Mouse (Mus musculus) MEL (cell line): ENCODE measurements around the gene Pus3. TPM values are rescaled to one million over a fixed set of nuclear protein-coding genes. Genes with fewer than 3 reads are reported as not detected.

Source experiments
- DNase-seq: peaks from one replicate; pipeline ENCODE4 v3.0.0; 2011; ENCODE audit warnings: low read depth, low spot score
- H3K27ac ChIP-seq: 2 replicates; pipeline ENCODE4 v1.5.1; 2012; ENCODE audit warnings: low read depth, mild to moderate bottlenecking, control low read depth, low read length, moderate library complexity; ENCODE audit not compliant: control insufficient read depth
- H3K27me3 ChIP-seq, 2 experiments: fragments of 150-350 bp in 1 of 2; sonication (generic) in 1 of 2; 2 replicates each; pipeline ENCODE4 v1.6.1; 2012; ENCODE audit warnings: low read length in 2 of 2, mild to moderate bottlenecking in 2 of 2, improper control_type of control experiment in 1 of 2, moderate library complexity in 1 of 2; ENCODE audit not compliant: insufficient read depth in 2 of 2, control insufficient read depth in 1 of 2
- H3K36me3 ChIP-seq, 2 experiments: 2 replicates each; pipeline ENCODE4 v1.6.1; 2012 to 2014; ENCODE audit warnings: low read length in 2 of 2, improper control_type of control experiment in 1 of 2, inconsistent platforms in 1 of 2, mild to moderate bottlenecking in 1 of 2; ENCODE audit not compliant: insufficient read depth in 2 of 2, control insufficient read depth in 1 of 2
- H3K4me1 ChIP-seq, 2 experiments: fragments of 150-350 bp in 1 of 2; sonication (generic) in 1 of 2; 2 replicates each; pipeline ENCODE4 v1.6.1; 2012; ENCODE audit warnings: low read length in 2 of 2, improper control_type of control experiment in 1 of 2, mild to moderate bottlenecking in 1 of 2; ENCODE audit not compliant: insufficient read depth in 2 of 2, control insufficient read depth in 1 of 2
- H3K4me3 ChIP-seq, 2 experiments: fragments of 150-350 bp in 1 of 2; sonication (generic) in 1 of 2; 2 replicates each; pipeline ENCODE4 v1.5.1; 2012; ENCODE audit warnings: low read depth in 2 of 2, low read length in 2 of 2, mild to moderate bottlenecking in 2 of 2, moderate library complexity in 2 of 2, control low read depth in 1 of 2, improper control_type of control experiment in 1 of 2; ENCODE audit not compliant: control insufficient read depth in 1 of 2, insufficient read depth in 1 of 2
- H3K79me2 ChIP-seq: 2 replicates; pipeline ENCODE4 v1.6.1; 2012; ENCODE audit warnings: mild to moderate bottlenecking, low read length, moderate library complexity; ENCODE audit not compliant: control insufficient read depth, poor library complexity, insufficient read depth
- H3K9ac ChIP-seq: 2 replicates; pipeline ENCODE4 v1.6.1; 2012; ENCODE audit warnings: low read depth, mild to moderate bottlenecking, control low read depth, low read length, moderate library complexity; ENCODE audit not compliant: control insufficient read depth, poor library complexity, severe bottlenecking
- H3K9me3 ChIP-seq: fragments of 150-350 bp; sonication (generic); replicated peaks from 2 replicates; pipeline ENCODE4 v1.6.1; 2012; ENCODE audit warnings: mild to moderate bottlenecking, low read length, improper control_type of control experiment, moderate library complexity; ENCODE audit not compliant: insufficient read depth
- BHLHE40 ChIP-seq: IDR thresholded peaks from 2 replicates; pipeline ENCODE4 v1.6.1; 2012; ENCODE audit warnings: low read depth, mild to moderate bottlenecking, inconsistent platforms, low read length, improper control_type of control experiment, borderline replicate concordance
- CTCF ChIP-seq, 3 experiments: IDR thresholded peaks in 2 of 3; conservative IDR thresholded peaks in 1 of 3; 2 replicates each; pipeline ENCODE4 v1.5.1; 2011 to 2012; ENCODE audit warnings: low read length in 3 of 3, low read depth in 2 of 3, mild to moderate bottlenecking in 2 of 3, improper control_type of control experiment in 1 of 3, inconsistent platforms in 1 of 3, mixed read lengths in 1 of 3, moderate library complexity in 1 of 3; ENCODE audit not compliant: control insufficient read depth in 1 of 3, insufficient read depth in 1 of 3, poor library complexity in 1 of 3, severe bottlenecking in 1 of 3
- EP300 ChIP-seq, 2 experiments: IDR thresholded peaks; 2 replicates each; pipeline ENCODE4 v1.6.1; 2011; ENCODE audit warnings: improper control_type of control experiment in 2 of 2, low read length in 2 of 2, low read depth in 1 of 2, mild to moderate bottlenecking in 1 of 2
- ETS1 ChIP-seq: IDR thresholded peaks from 2 replicates; pipeline ENCODE4 v1.6.1; 2012; ENCODE audit warnings: low read depth, mild to moderate bottlenecking, inconsistent platforms, low read length, improper control_type of control experiment, moderate library complexity
- GABPA ChIP-seq: IDR thresholded peaks from 2 replicates; pipeline ENCODE4 v1.6.1; 2012; ENCODE audit warnings: low read depth, mild to moderate bottlenecking, inconsistent platforms, low read length, improper control_type of control experiment, moderate library complexity
- HCFC1 ChIP-seq: IDR thresholded peaks from 2 replicates; pipeline ENCODE4 v1.6.1; 2012; ENCODE audit warnings: low read depth, mild to moderate bottlenecking, inconsistent platforms, low read length, improper control_type of control experiment, moderate library complexity
- JUND ChIP-seq: IDR thresholded peaks from 2 replicates; pipeline ENCODE4 v1.6.1; 2011; ENCODE audit warnings: low read depth, mild to moderate bottlenecking, improper control_type of control experiment, low read length
- MAX ChIP-seq: IDR thresholded peaks from 2 replicates; pipeline ENCODE4 v1.6.1; 2011; ENCODE audit warnings: low read length, improper control_type of control experiment
- MXI1 ChIP-seq: IDR thresholded peaks from 2 replicates; pipeline ENCODE4 v1.6.1; 2011; ENCODE audit warnings: mild to moderate bottlenecking, low read depth, low read length, improper control_type of control experiment
- MYB ChIP-seq: IDR thresholded peaks from 2 replicates; pipeline ENCODE4 v1.6.1; 2011; ENCODE audit warnings: mild to moderate bottlenecking, low read depth, low read length, improper control_type of control experiment
- MYC ChIP-seq: IDR thresholded peaks from 2 replicates; pipeline ENCODE4 v1.6.1; 2011; ENCODE audit warnings: low read depth, mild to moderate bottlenecking, low read length, improper control_type of control experiment, moderate library complexity
- NELFE ChIP-seq: IDR thresholded peaks from 2 replicates; pipeline ENCODE4 v1.6.1; 2011; ENCODE audit warnings: low read depth, low read length, improper control_type of control experiment
- NRF1 ChIP-seq: IDR thresholded peaks from 2 replicates; pipeline ENCODE4 v1.6.1; 2014; ENCODE audit warnings: low read depth, mild to moderate bottlenecking, inconsistent platforms, low read length, improper control_type of control experiment, moderate library complexity; ENCODE audit not compliant: poor library complexity, insufficient read depth, severe bottlenecking
- POLR2A ChIP-seq, 2 experiments: IDR thresholded peaks; 2 replicates each; pipeline ENCODE4 v1.6.1; 2011 to 2012; ENCODE audit warnings: low read length in 2 of 2, mild to moderate bottlenecking in 2 of 2, control low read depth in 1 of 2, improper control_type of control experiment in 1 of 2, low read depth in 1 of 2, moderate library complexity in 1 of 2; ENCODE audit not compliant: control insufficient read depth in 1 of 2, insufficient read depth in 1 of 2, poor library complexity in 1 of 2
- POLR2AphosphoS2 ChIP-seq: IDR thresholded peaks from 2 replicates; pipeline ENCODE4 v1.6.1; 2011; ENCODE audit warnings: low read length, improper control_type of control experiment
- POLR2AphosphoS5 ChIP-seq: IDR thresholded peaks from 2 replicates; pipeline ENCODE4 v1.6.1; 2012; ENCODE audit warnings: low read depth, borderline replicate concordance, mild to moderate bottlenecking, inconsistent platforms, low read length, moderate library complexity, mixed read lengths
- RAD21 ChIP-seq: IDR thresholded peaks from 2 replicates; pipeline ENCODE4 v1.6.1; 2011; ENCODE audit warnings: mild to moderate bottlenecking, low read depth, low read length, improper control_type of control experiment
- RCOR1 ChIP-seq: IDR thresholded peaks from 2 replicates; pipeline ENCODE4 v1.6.1; 2012; ENCODE audit warnings: low read depth, mild to moderate bottlenecking, inconsistent platforms, low read length, improper control_type of control experiment
- SIN3A ChIP-seq: IDR thresholded peaks from 2 replicates; pipeline ENCODE4 v1.6.1; 2012; ENCODE audit warnings: low read length, improper control_type of control experiment, inconsistent platforms
- USF1 ChIP-seq: IDR thresholded peaks from 2 replicates; pipeline ENCODE4 v1.6.1; 2014; ENCODE audit warnings: low read depth, mild to moderate bottlenecking, inconsistent platforms, low read length, improper control_type of control experiment, moderate library complexity
- ZNF384 ChIP-seq: IDR thresholded peaks from 2 replicates; pipeline ENCODE4 v1.6.1; 2012; ENCODE audit warnings: low read depth, mild to moderate bottlenecking, inconsistent platforms, low read length, improper control_type of control experiment
- polyA plus RNA-seq, 2 experiments: library from polyadenylated mRNA; stranded (reverse) in 1 of 2; unstranded in 1 of 2; fragments of >175 nt in 1 of 2; fragments of >200 nt in 1 of 2; gene quantifications; 2 replicates each; pipeline versions ENCODE4 v1.2.1 to v1.2.4; 2012; ENCODE audit warnings: low replicate concordance in 2 of 2, low read depth in 1 of 2; ENCODE audit not compliant: insufficient read length in 2 of 2, insufficient read depth in 1 of 2, missing spikeins in 1 of 2
- total RNA-seq: library from RNA; depleted of rRNA; stranded (reverse); fragments of 300-350 nt; gene quantifications from 2 replicates; pipeline ENCODE4 v1.2.3, GENCODE M21; 2012; rRNA removed

Gene Pus3
- total RNA-seq (20.0 and 23.8 TPM in 2 replicates), polyA plus RNA-seq (10 to 100 TPM in 1 of 2 experiments, not detected in 1; 15.8 TPM)

DNA sequence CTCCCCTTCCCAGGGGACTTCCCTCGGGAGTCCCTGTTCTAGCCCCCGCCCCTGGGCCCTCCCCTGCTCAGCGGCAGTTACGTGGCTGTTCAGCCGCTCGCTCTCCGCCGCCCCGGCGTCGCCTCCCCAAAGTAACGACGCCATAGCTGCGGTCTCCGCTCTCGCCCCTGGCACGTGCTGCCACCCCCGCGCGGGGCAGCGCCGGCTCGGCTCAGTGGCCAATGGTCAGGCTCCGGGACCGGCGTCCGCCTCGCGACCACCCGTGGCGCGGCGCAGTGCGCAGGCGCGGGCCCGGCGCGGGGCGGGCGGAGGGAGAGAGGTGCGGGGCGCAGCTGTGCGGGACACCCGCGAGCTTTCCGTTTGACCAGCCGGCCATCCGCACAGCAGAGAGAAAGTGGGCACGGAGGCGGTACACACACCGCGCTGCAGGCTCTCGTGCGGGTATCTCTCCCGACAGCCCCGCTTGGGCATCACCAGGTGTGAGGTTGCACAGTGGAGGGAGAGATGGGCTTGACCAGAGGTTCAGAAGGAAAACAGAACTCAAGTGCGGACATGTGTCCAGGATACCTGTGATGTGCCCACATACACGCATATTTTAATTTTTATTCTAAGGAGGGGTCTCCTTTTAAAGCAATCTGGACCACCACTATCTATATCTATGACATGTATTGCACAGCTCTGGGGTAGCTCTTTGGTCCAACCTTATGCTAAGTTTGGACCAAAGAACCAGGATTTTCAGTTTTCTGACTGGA, at the start of gene Pus3, which contains the start of gene Ddx25:
Gene Pus3, plus strand, starts transcription at position 339 of the 752 bp plus-strand sequence.
Gene Ddx25, minus strand, starts transcription at position 272 of the 752 bp plus-strand sequence.
- peaks cover 20% of the 10 kb centered on the region for H3K79me2 ChIP-seq
- H3K4me3 ChIP-seq: peak within 1 kb of the TSS; percentile 64 to 92
- H3K9ac ChIP-seq: peak within 1 kb of the TSS; percentile 64
- TF ChIP-seq MXI1 (no peak), ZNF384 (no peak), RCOR1 (no peak), CTCF (IDR thresholded peaks at IDR 0.05 in 2 of 3, conservative IDR thresholded peaks at IDR 0.05 in 1 of 3; ENCODE audit: control insufficient read depth in 1 of 3, insufficient read depth in 1 of 3, low read depth in 2 of 3, low read length in 3 of 3, poor library complexity in 1 of 3, severe bottlenecking in 1 of 3) (no peak), NELFE (no peak), POLR2A (IDR thresholded peaks at IDR 0.05; ENCODE audit: control insufficient read depth in 1 of 2, insufficient read depth in 1 of 2, low read depth in 1 of 2, low read length in 2 of 2, poor library complexity in 1 of 2) (no peak), GABPA (no peak), MAX (no peak), MYB (no peak), ETS1 (no peak)
- TF ChIP-seq, all 39 proteins: peak for 0
- DNase-seq: no peak
- Histone ChIP-seq H3K9me3 (no peaks in the 10 kb centered on the region), H3K27me3 (peaks cover 0 to 11% of the 10 kb centered on the region in 2 experiments; a peak in 3 of 4 replicates), H3K27ac (peak within 1 kb of the TSS; percentile 56), H3K4me1 (peaks cover 0 to 11% of the 10 kb centered on the region in 2 experiments; a peak in 3 of 4 replicates), H3K36me3 (peaks cover 9 to 24% of the 10 kb centered on the region in 2 experiments)

DNA sequence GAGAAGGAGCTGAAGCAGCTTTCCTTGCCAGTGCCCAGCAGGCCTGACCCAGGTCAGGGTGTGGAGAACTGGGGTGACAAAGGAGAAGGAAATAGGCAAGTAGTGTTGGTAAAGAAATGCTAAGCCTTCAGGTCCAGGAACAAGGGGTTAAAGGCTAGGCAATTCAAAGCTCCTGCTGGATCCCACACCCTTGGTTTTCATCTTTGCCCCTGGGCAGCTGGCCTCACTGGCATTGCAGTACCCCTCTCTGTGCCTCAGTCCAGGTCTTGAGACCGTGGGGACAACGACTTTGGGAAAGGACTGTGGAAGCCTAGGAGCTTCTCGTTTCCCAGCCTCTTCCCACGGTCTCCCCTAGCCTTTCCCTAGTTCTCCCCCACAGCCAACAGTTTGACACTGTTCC, 44.5 kb upstream of the Pus3 start:
- DNase-seq: no peak
- Histone ChIP-seq H3K4me3 (no peak overlapping the region), H3K9ac (no peak overlapping the region), H3K9me3 (no peaks in the 10 kb centered on the region), H3K36me3 (no peaks in the 10 kb centered on the region), H3K79me2 (no peaks in the 10 kb centered on the region), H3K27me3 (peaks cover 0 to 5% of the 10 kb centered on the region in 2 experiments; a peak in 2 of 4 replicates), H3K27ac (no peak overlapping the region), H3K4me1 (no peaks in the 10 kb centered on the region)
- TF ChIP-seq MYB (no peak), JUND (no peak), NRF1 (no peak), MYC (no peak), SIN3A (no peak), POLR2AphosphoS5 (no peak), RAD21 (no peak), CTCF (IDR thresholded peaks at IDR 0.05 in 2 of 3, conservative IDR thresholded peaks at IDR 0.05 in 1 of 3; ENCODE audit: control insufficient read depth in 1 of 3, insufficient read depth in 1 of 3, low read depth in 2 of 3, low read length in 3 of 3, poor library complexity in 1 of 3, severe bottlenecking in 1 of 3) (no peak), POLR2A (IDR thresholded peaks at IDR 0.05; ENCODE audit: control insufficient read depth in 1 of 2, insufficient read depth in 1 of 2, low read depth in 1 of 2, low read length in 2 of 2, poor library complexity in 1 of 2) (no peak), HCFC1 (no peak), EP300 (IDR thresholded peaks at IDR 0.05; ENCODE audit: low read depth in 1 of 2, low read length in 2 of 2) (no peak), POLR2AphosphoS2 (no peak), BHLHE40 (no peak), USF1 (no peak)
